Mouse (Mus musculus) kidney, adult 11 months (tissue): ENCODE measurements around the gene Kdm2b.
A peak's percentile ranks its signal among the peaks of the same experiment; 100 is the strongest.
"Not testable (repeated sequence)": the region's sequence is repeated elsewhere in the genome, so short reads cannot be mapped to it uniquely, and the experiment has no call there.

Experiments
- DNase-seq: peaks from one replicate; pipeline ENCODE4 v3.0.0; 2022

Kdm2b gene

GRCm38 (mm10) chr5:123010806-123011205 lies 21.2 kb upstream of the Kdm2b start:
- DNase-seq: no peak

GRCm38 (mm10) chr5:123009873-123010272 lies 20.2 kb upstream of the Kdm2b start:
- DNase-seq: no peak

GRCm38 (mm10) chr5:123008877-123009493 lies 19.4 kb upstream of the Kdm2b start:
- DNase-seq: no peak

- DNase-seq: no peak
Measured at GRCm38 (mm10) chr5:123005716-123006592, 16.3 kb upstream of the Kdm2b start.

- DNase-seq: no peak
Measured at GRCm38 (mm10) chr5:123000901-123001300, 11.3 kb upstream of the Kdm2b start.

GRCm38 (mm10) chr5:122997205-122998204 lies 7.9 kb upstream of the Kdm2b start:
- no peak for DNase-seq

GRCm38 (mm10) chr5:122994910-122995309 lies 5.3 kb upstream of the Kdm2b start:
- no peak for DNase-seq

- DNase-seq: peak; percentile 93
Measured at GRCm38 (mm10) chr5:122994303-122994846, 4.8 kb upstream of the Kdm2b start.

- no peak for DNase-seq
Measured at GRCm38 (mm10) chr5:122993811-122994210, 4.2 kb upstream of the Kdm2b start.

- no peak for DNase-seq
Measured at GRCm38 (mm10) chr5:122991350-122992004, 1.9 kb upstream of the Kdm2b start.

- no peak for DNase-seq
Measured at GRCm38 (mm10) chr5:122990411-122991160, 963 bp upstream of the Kdm2b start.

- DNase-seq: peak; percentile 39
Measured at GRCm38 (mm10) chr5:122989001-122989525, 560 bp downstream of the Kdm2b start.

GRCm38 (mm10) chr5:122988021-122988751 lies 1.4 kb downstream of the Kdm2b start:
- peak; percentile 25 for DNase-seq

- DNase-seq: no peak
Measured at GRCm38 (mm10) chr5:122987211-122988020, 2.2 kb downstream of the Kdm2b start.

GRCm38 (mm10) chr5:122986091-122986493 lies 3.5 kb downstream of the Kdm2b start:
- DNase-seq: no peak

- DNase-seq: no peak
Measured at GRCm38 (mm10) chr5:122985276-122985675, 4.3 kb downstream of the Kdm2b start.

- no peak for DNase-seq
Measured at GRCm38 (mm10) chr5:122984483-122984882, 5.1 kb downstream of the Kdm2b start.

- no peak for DNase-seq
Measured at GRCm38 (mm10) chr5:122978970-122979369, 10.7 kb downstream of the Kdm2b start.

- DNase-seq: not testable (repeated sequence)
Measured at GRCm38 (mm10) chr5:122974701-122975100, 14.9 kb downstream of the Kdm2b start.
